Mouse (Mus musculus) bone marrow macrophage, adult 2 months (primary cell): ENCODE results near the gene Ccdc167.

Experiments
- CTCF ChIP-seq: IDR thresholded peaks from 2 replicates; pipeline ENCODE4 v1.5.1; 2012; ENCODE audit warnings: low read depth, mild to moderate bottlenecking, low read length, moderate library complexity
- POLR2A ChIP-seq: IDR thresholded peaks from 2 replicates; pipeline ENCODE4 v1.6.1; 2012; ENCODE audit warnings: mild to moderate bottlenecking, low read depth, low read length, borderline replicate concordance

GRCm38 (mm10) chr17:29716732-29717445, at the start of gene Ccdc167:
- TF ChIP-seq POLR2A: no peak
- no peak for TF ChIP-seq CTCF
